ENCODE assay signal across 10 mouse cellular contexts in the genomic region with DNA sequence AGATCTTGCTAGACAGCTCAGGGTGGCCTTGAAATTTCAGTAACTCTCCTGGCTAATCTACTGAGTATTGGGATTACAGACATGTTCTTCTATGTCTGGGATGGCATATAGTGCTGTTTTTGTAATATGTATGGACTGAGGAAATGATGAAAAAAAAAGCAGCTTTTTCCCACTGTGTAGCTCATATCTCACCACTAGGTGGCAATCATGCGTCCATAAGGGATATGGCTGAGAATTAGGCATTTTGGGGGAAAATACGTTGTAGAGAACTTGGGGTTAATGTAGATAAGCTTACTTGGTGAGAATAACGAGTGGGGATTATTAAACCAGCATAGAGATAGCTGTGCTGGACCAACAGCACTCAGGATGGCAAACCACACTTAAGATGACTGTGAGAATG. TPM values are rescaled to one million over a fixed set of nuclear protein-coding genes. Genes with fewer than 3 reads are reported as not detected.
DNase-seq lines count a peak whose midpoint lies in the region; ATAC-seq lines count a peak whose summit lies in the region.
"Had no signal": no experiment of that assay in that cellular context is flagged by ENCODE, and none has a peak within 500 bp of the region (broad histone marks: within the 10 kb centered on the region; RNA-seq: fewer than 3 reads in every experiment).

No protein-coding gene starts in this region.

- 37% methylated on average over 3 of the region's 3 CpGs for WGBS in hindbrain, embryonic 11.5 days
- WGBS in hindbrain, embryonic 12.5 days: 40% methylated on average over 3 of the region's 3 CpGs

- H3K27me3 ChIP-seq in hindbrain, embryonic 11.5 days (ENCODE audit: control insufficient read depth, insufficient read depth, low read length): no peaks in the 10 kb centered on the region
- no peaks in the 10 kb centered on the region for H3K27me3 ChIP-seq in hindbrain, embryonic 12.5 days

- H3K9ac ChIP-seq in hindbrain, embryonic 11.5 days (ENCODE audit: low read depth, low read length): no peak overlapping the region
- no peak overlapping the region for H3K9ac ChIP-seq in hindbrain, embryonic 12.5 days

- H3K27ac ChIP-seq in hindbrain, embryonic 11.5 days (ENCODE audit: low read depth, low read length): no peak overlapping the region
- no peak overlapping the region for H3K27ac ChIP-seq in hindbrain, embryonic 12.5 days

- no peak overlapping the region for H3K4me2 ChIP-seq in hindbrain, embryonic 11.5 days (replicated peaks; ENCODE audit: low read depth, low read length)
- no peak overlapping the region for H3K4me2 ChIP-seq in hindbrain, embryonic 12.5 days (replicated peaks)
- H3K4me2 ChIP-seq: heart, embryonic 11.5 days had no signal

- no peaks in the 10 kb centered on the region for H3K9me3 ChIP-seq in hindbrain, embryonic 11.5 days (ENCODE audit: control insufficient read depth, low read length)
- H3K9me3 ChIP-seq in hindbrain, embryonic 12.5 days (replicated peaks): no peaks in the 10 kb centered on the region

- no peaks in the 10 kb centered on the region for H3K36me3 ChIP-seq in hindbrain, embryonic 11.5 days (ENCODE audit: control insufficient read depth, insufficient read depth, low read length)
- H3K36me3 ChIP-seq in hindbrain, embryonic 12.5 days: no peaks in the 10 kb centered on the region

- peak; percentile 8 for DNase-seq in hindbrain, embryonic 11.5 days (ENCODE audit: low spot score)
- peak; percentile 31 for DNase-seq in thymus, postnatal 0 days (ENCODE audit: low spot score)
- DNase-seq in thymus, postnatal 36 days: no peak
- peak; percentile 30 for DNase-seq in thymus, postnatal 4 days
- DNase-seq in testis, postnatal 10 days (ENCODE audit: low spot score): no peak
- no peak for DNase-seq in spleen, adult 18-20 months
- DNase-seq: adrenal gland, postnatal 25 days had no signal

- 0 out of 2 replicates have a peak, but pooled peaks have one; percentile 12 for ATAC-seq in hindbrain, embryonic 11.5 days (ENCODE audit: low FRiP score)
- ATAC-seq in hindbrain, embryonic 12.5 days (ENCODE audit: low FRiP score): no peak
- ATAC-seq in erythroblast, adult 5-6 weeks (replicated peaks; ENCODE audit: low FRiP score, poor library complexity, severe bottlenecking): peak; percentile 65

- no peaks in the 10 kb centered on the region for H3K4me1 ChIP-seq in hindbrain, embryonic 11.5 days (replicated peaks; ENCODE audit: control insufficient read depth, insufficient read depth, low read length)
- H3K4me1 ChIP-seq in hindbrain, embryonic 12.5 days: no peaks in the 10 kb centered on the region

- H3K4me3 ChIP-seq in hindbrain, embryonic 11.5 days (ENCODE audit: low read depth, low read length): no peak overlapping the region
- no peak overlapping the region for H3K4me3 ChIP-seq in hindbrain, embryonic 12.5 days

RNA-seq across cellular contexts. Expression of gene Kdm4c, which starts 19.9 kb away (rescaled TPM):
- 17.8 and 18.3 TPM in 2 replicates for polyA plus RNA-seq in hindbrain, embryonic 11.5 days (2014; fragmentation: Nextera tagmentation; extraction: Ambion mirVana)
- polyA plus RNA-seq in hindbrain, embryonic 12.5 days (2016; fragmentation: Nextera tagmentation; extraction: Ambion mirVana): 16.5 and 19.0 TPM in 2 replicates
- 16.1 and 17.2 TPM in 2 replicates for polyA plus RNA-seq in thymus, postnatal 0 days (2015; fragmentation: Nextera tagmentation; extraction: Ambion mirVana)
- 5.0 and 9.4 TPM in 2 replicates for total RNA-seq in erythroblast, adult 5-6 weeks (2015; ENCODE audit: low replicate concordance)
- total RNA-seq in erythroblast, adult 5-6 weeks (2017; ENCODE audit: low replicate concordance): 8.5 and 12.1 TPM in 2 replicates

Comparison
In these comparisons a context has a peak if more than half of its experiments do, and no peak if none do; other contexts are left out.
1. DNase-seq: peak in hindbrain, embryonic 11.5 days (single experiment), thymus, postnatal 0 days (single experiment) and thymus, postnatal 4 days (single experiment); none in thymus, postnatal 36 days (0 of 2), testis, postnatal 10 days (single experiment) and spleen, adult 18-20 months (0 of 2).